Mouse (Mus musculus) cerebellum, adult 8-10 months (tissue): ENCODE measurements at regions not wholly inside any gene's neighbourhood (a gene's known extent, or its start where the extent isn't known, plus 50 kb on each side); places are given as distances from the start of the nearest gene placed in this dataset.
"Not testable (repeated sequence)": the region's sequence is repeated elsewhere in the genome, so short reads cannot be mapped to it uniquely, and the experiment has no call there.

ENCODE experiments used
- DNase-seq: peaks from one replicate; pipeline ENCODE4 v3.0.0; 2022

GRCm38 (mm10) chr12:32434506-32435002 lies 56.0 kb downstream of the Ccdc71l start:
- no peak for DNase-seq

DNA sequence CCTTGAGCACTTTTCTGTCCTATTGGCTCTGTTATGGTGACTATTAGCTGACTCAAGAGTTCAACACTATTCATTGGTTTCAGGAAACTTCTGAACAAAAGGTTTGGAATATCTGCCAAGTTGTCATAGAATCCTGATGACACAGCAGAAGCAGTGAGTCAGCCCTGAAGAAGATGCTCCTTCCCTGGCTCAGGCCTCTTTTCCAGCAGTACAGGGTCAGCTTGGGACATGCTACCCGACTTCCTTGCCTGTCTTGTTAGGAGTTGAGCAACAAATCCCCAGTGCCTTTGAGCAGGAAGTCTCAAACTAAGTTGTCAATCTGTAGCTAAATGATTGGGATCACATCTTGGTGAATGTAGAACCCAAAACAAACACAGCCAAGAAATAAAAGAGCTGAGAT lies 56.6 kb downstream of the Ccdc71l start:
- no peak for DNase-seq

DNA sequence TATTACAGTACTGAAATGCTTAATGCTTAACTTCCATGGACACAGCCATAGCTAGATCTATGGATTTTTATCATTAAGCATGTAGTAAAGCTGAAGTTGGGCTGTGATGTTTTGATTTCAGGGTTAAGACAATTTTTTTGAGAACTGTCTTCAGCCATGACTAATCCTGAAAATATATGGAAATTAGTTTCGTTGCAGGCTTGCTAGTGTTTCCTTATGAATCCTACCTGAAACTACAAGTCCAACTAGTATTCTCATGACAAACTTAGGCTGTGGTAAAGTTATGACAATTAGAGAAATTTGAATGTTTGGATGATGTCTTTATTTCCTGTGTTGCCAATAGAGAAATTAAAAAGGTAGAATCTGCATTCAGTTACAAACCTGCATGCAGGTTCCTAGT lies 59.7 kb downstream of the Ccdc71l start:
- no peak for DNase-seq

GRCm38 (mm10) chr12:32444770-32445169 lies 66.3 kb downstream of the Ccdc71l start:
- no peak for DNase-seq

GRCm38 (mm10) chr12:32445874-32446273 lies 67.4 kb downstream of the Ccdc71l start:
- no peak for DNase-seq

- no peak for DNase-seq
Measured at GRCm38 (mm10) chr12:32449373-32449772, 70.9 kb downstream of the Ccdc71l start.

- no peak for DNase-seq
Measured at GRCm38 (mm10) chr12:32451226-32451625, 72.7 kb downstream of the Ccdc71l start.

- no peak for DNase-seq
Measured at GRCm38 (mm10) chr12:32454794-32455193, 76.3 kb downstream of the Ccdc71l start.

DNA sequence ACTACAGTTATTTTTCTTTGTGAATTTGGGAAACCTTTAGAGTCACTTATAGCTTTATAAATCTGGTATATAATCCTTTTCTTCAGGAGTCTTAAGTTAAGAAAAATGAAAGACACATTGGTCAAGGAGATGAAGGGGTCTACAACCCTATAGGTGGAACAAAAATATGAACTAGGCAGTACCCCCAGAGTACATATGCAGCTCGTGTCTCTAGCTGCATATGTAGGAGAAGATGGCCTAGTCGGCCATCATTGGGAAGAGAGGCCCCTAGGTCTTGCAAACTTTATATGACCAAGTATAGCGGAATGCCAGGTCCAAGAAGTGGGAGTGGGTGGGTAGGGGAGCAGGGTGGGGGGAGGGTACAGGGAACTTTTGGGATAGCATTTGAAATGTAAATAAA lies 76.7 kb downstream of the Ccdc71l start:
- DNase-seq = not testable (repeated sequence)

GRCm38 (mm10) chr12:32455913-32456312 lies 77.4 kb downstream of the Ccdc71l start:
- no peak for DNase-seq

DNA sequence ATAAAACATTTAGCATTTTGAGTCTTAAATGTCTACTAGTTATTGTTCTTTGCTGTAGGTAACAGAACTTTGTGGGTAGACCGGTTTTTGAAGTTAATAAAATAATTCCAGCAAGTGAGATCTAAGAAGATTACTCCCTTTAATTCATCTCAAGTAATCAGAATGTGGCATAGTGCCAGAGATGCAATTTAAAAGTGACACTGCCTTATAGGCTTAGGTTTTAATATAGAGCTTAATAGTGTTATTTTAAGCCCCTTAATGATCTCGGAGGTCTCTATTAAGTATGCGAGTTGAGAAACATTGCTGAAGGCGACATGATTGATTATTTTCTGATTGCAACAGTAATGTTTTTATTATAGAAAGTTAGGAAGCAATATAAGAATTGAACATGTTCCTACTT lies 78.3 kb downstream of the Ccdc71l start:
- no peak for DNase-seq

DNA sequence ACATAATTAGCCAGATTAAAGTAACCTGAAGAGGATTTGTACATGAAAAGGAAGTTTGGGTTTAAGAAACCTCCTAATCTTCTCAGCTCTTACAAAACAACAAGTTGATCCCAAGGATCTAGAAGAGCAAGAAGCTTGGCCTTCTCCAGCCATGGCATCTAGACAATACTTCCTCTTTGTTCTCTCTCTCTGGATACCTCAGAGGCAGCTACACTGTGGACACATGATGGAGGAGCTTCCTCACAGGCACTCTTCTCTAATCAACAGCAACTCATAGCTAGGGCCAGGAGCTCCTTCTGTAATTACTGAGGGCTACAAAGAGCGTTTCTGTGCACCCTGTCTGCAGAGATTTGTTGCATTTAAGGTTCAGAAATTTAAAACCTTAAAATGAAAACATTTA lies 79.9 kb downstream of the Ccdc71l start:
- no peak for DNase-seq

GRCm38 (mm10) chr12:32460330-32460998 lies 82.0 kb downstream of the Ccdc71l start:
- no peak for DNase-seq

DNA sequence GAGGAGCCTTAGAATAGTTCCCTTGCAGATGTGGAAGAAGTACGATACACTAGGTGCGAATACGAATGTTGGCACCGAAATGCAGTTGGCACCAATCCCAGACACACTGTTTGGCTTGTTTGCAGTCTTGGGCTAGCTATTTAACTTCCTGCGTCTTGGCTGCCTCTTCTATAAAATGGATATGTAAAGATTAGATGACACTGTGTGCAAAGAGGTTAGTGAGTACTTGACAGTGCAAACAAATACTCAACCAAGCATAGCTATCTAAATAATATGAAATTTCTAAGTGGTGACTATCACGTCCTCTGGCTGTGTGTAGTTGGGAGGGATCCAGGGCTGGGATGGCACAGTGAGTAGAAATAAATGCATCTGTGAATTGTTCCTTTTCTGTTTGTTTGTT lies 86.9 kb downstream of the Ccdc71l start:
- DNase-seq = no peak

DNA sequence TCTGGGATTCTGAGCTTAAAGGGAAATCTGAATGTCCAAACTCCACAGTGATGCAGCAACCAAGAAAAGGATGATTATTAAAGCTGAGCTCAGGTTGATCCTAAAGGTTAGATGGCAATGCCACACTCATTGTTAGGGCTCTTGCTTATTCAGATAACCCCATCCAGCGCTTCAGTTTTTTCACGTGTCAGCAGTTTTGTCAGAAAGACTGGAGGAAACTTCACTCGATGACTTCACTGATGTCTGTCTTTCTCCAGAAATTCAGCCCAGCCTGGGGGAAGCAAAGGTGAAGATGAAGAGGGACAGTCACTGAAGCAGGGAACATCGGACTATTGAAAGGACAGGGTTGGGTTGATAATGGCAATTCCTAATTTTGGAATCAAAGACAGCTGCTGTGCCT lies 91.4 kb downstream of the Ccdc71l start:
- no peak for DNase-seq

- DNase-seq = no peak
Measured at GRCm38 (mm10) chr12:32479451-32479850, 100.9 kb downstream of the Ccdc71l start.

DNA sequence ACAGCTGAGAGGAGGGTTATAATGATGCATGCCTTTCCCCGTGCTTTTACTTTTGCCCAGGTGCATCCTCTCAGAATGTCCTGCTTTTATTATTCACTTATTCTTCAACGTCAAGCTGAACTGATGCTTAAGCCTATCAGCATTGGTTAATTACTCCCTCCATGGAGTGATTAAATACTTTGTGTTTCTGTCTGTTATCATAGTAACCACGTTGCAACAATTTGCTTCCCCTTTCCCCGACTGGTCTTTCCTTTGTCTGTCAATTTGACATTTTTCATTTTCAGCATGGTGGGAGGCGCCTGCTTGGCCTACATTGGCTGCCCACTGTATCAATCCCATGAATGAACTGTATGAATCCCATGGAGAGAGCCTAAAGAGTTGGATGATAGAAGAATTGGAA lies 101.8 kb downstream of the Ccdc71l start:
- no peak for DNase-seq

GRCm38 (mm10) chr12:32481051-32481450 lies 102.5 kb downstream of the Ccdc71l start:
- DNase-seq = no peak

DNA sequence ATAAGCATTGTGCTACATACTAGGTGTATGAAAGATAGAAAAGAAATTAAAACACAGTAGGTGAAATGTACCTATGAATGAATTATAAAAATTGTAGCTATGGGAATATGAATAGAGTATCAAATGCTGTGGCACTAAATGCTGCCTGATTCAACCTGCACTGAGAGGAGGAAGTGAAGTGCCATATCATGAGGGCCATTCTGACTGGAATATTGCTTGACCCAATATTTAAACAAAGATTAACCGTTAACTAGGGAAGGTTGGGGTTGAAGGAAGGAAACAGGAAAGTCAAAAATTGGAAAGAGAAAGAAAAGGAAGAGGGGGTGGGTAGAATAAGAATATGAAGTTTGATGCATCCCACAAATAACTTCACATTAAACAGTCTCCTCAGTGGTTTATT lies 103.8 kb downstream of the Ccdc71l start:
- DNase-seq = no peak

DNA sequence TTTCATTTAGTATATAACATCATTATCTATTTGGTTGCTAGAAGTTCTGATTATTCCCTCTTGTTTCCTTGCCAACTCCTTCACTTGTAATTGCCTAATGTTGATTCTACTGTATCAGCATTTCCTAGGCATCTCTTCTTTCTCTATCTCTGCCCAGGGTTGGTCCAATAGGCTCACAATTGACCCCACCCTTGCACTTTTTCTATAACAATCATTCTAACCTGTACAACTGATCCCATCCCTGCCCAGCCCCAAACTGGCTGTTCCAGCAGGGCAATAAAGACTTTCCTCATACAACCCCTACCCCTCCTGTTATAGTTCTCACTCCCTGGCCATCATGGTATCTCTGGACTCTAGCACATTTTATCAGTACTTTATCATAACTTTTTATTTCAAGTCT lies 104.3 kb downstream of the Ccdc71l start:
- no peak for DNase-seq

DNA sequence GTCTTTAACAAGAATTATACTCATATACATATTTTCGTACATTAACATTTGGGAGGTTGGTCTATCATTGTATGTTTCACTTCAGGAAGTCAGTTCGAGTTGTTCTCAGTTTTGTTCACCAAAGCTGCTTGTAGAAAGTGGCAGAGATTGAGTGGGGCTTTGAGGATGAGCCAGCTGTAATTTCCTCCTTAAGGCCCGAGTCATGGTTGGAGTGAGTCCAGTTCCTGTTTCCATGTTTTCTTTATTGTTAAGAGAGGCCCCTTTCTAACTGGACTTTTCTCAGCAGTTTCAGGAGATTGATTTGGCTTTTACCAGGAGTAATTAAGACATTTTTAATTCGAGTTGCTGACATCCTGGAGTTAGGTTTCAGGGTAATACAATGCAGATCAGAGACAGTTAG lies 107.7 kb downstream of the Ccdc71l start:
- DNase-seq = no peak

- DNase-seq = no peak
Measured at GRCm38 (mm10) chr12:32486729-32487128, 108.2 kb downstream of the Ccdc71l start.

GRCm38 (mm10) chr12:32487883-32488577 lies 109.5 kb downstream of the Ccdc71l start:
- no peak for DNase-seq

DNA sequence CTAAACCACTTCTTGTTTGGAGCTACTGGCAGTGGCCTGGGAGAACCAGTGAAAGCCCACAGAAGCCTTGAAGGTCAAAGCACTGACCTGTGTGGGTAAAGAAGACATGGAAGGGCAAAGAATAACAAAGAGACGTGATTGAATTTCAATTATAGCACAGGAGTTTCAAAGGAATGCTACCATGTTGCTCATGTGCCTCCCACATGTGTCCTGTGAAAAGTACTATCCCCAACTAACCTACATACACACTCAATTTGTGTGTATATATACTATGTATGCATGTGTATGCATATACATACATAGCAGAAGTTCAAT lies 110.0 kb downstream of the Ccdc71l start:
- DNase-seq = no peak
